Mouse (Mus musculus) hindbrain, embryonic 10.5 days (tissue): ENCODE results near the gene Gm10772. TPM values are rescaled to one million over a fixed set of nuclear protein-coding genes. Genes with fewer than 3 reads are reported as not detected.
"Not testable (repeated sequence)": the region's sequence is repeated elsewhere in the genome, so short reads cannot be mapped to it uniquely, and the experiment has no call there.

Experiments
- DNase-seq: peaks from one replicate; pipeline ENCODE4 v3.0.0-alpha.2; 2017; ENCODE audit warnings: low spot score
- H3K27ac ChIP-seq: fragments of 300-500 bp; sonication (generic); 2 replicates; pipeline ENCODE4 v1.5.1; 2016; ENCODE audit warnings: mild to moderate bottlenecking, moderate library complexity
- H3K27me3 ChIP-seq: fragments of 300-500 bp; sonication (generic); 2 replicates; pipeline ENCODE4 v1.6.1; 2016; ENCODE audit warnings: mild to moderate bottlenecking; ENCODE audit not compliant: poor library complexity, insufficient read depth, severe bottlenecking
- H3K36me3 ChIP-seq: fragments of 300-500 bp; sonication (generic); 2 replicates; pipeline ENCODE4 v1.6.1; 2016; ENCODE audit warnings: mild to moderate bottlenecking, moderate library complexity
- H3K4me1 ChIP-seq: fragments of 300-500 bp; sonication (generic); replicated peaks from 2 replicates; pipeline ENCODE4 v1.6.1; 2016; ENCODE audit warnings: mild to moderate bottlenecking
- H3K4me3 ChIP-seq: fragments of 300-500 bp; sonication (generic); 2 replicates; pipeline ENCODE4 v1.5.1; 2016; ENCODE audit warnings: mild to moderate bottlenecking, moderate library complexity
- H3K9me3 ChIP-seq: fragments of 300-500 bp; sonication (generic); 2 replicates; pipeline ENCODE4 v1.6.1; 2016; ENCODE audit warnings: mild to moderate bottlenecking, moderate library complexity
- WGBS: fragments of 180-500 bp; shearing (Covaris S2); methylation state at CpG from one replicate; pipeline ENCODE4 v1.1.7; 2016; 5-methylcytosine and 5-hydroxymethylcytosine counted together
- polyA plus RNA-seq: library from polyadenylated mRNA; unstranded; fragments of >200 nt; fragmentation: Nextera tagmentation; extraction: Ambion mirVana; gene quantifications from 2 replicates; pipeline ENCODE4 v1.2.1, GENCODE M21; 2016

The Gm10772 gene
- polyA plus RNA-seq, result not detected in 2 replicates

DNA sequence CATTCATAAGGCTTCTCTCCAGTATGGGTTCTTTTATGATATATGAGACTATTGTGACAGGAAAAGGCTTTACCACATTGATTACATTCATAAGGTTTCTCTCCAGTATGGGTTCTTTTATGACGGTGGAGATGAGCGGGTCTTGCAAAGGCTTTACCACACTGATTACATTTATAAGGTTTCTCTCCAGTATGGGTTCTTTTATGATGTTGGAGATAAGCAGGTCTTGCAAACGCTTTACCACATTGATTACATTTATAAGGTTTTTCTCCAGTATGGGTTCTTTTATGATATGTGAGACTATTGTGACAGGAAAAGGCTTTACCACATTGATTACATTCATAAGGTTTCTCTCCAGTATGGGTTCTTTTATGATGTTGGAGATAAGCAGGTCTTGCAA is at the start of gene Gm10772:
Gene Gm10772 (minus strand): TSS at position 101 of the 400 bp plus-strand sequence.
- not testable (repeated sequence) for H3K27me3 ChIP-seq, DNase-seq, H3K4me3 ChIP-seq, H3K36me3 ChIP-seq, H3K27ac ChIP-seq, H3K9me3 ChIP-seq, H3K4me1 ChIP-seq
- 100% methylated on average over 2 of the region's 3 CpGs for WGBS

DNA sequence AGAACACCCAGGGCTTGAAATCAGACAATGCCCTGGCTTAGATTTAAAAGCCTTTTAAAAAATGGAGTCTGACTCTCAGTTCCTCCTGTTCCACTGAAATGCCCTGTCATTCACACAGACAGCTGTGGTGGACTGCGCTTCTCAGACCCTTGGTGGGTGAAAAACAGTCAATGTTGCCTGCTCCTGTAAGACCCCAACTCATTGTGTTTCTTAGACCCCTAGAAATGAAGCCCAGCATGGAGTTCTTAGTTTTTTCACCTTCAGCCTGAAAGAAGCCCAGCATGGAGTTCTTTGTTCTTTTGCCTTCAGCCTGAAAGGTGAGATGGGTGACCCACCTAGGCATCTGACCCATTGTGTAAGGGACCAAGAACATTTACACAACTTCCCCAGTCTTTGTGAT is 36.5 kb upstream of the Gm10772 start:
- DNase-seq, H3K27ac ChIP-seq, H3K4me1 ChIP-seq, H3K9me3 ChIP-seq, H3K36me3 ChIP-seq, H3K27me3 ChIP-seq, H3K4me3 ChIP-seq: not testable (repeated sequence)
- no CpG with 5 or more reads among the region's 1 CpGs for WGBS

DNA sequence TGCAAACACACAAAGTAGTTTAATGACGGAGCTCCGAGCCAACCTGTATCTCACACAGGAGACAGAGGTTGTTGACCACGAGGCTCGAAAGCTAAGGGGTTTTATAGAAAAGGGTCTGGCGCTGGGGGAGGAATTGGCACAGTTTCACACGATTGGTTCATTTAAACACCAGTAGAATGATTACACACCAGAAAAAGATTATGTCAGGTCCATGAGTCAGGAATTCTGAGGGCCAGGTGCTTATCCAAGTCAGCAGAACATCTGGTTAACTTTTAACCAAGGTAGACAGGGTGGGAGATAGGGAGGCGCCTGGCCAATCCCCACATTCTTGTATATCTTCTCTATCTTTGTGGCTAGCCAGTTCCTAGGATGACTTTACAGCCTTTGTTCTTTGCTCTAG is 35.8 kb upstream of the Gm10772 start:
- WGBS, result 87% methylated on average over 4 of the region's 7 CpGs
- DNase-seq, H3K4me1 ChIP-seq, H3K27me3 ChIP-seq, H3K4me3 ChIP-seq, H3K27ac ChIP-seq, H3K36me3 ChIP-seq, H3K9me3 ChIP-seq: not testable (repeated sequence)

DNA sequence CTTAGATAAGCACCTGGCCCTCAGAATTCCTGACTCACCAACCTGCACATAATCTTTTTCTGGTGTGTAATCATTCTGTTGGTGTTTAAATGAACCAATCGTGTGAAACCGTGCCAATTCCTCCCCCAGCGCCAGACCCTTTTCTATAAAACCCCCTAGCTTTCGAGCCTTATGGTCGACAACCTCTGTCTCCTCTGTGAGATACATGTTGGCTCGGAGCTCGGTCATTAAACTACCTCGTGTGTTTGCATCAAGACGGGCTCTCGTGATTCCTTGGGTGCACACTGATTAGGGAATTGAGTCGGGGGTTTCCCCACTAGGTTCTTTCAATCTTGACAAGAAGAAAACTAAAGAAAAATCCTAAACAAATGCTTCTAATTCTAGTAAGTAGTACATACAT is 13.0 kb downstream of the Gm10772 start:
- no peaks in the 10 kb centered on the region for H3K36me3 ChIP-seq
- H3K27me3 ChIP-seq, result no peaks in the 10 kb centered on the region
- no peaks in the 10 kb centered on the region for H3K9me3 ChIP-seq
- no peak for DNase-seq
- no peaks in the 10 kb centered on the region for H3K4me1 ChIP-seq
- H3K4me3 ChIP-seq, result no peak overlapping the region
- no peak overlapping the region for H3K27ac ChIP-seq
- WGBS, result no CpG with 5 or more reads among the region's 11 CpGs

DNA sequence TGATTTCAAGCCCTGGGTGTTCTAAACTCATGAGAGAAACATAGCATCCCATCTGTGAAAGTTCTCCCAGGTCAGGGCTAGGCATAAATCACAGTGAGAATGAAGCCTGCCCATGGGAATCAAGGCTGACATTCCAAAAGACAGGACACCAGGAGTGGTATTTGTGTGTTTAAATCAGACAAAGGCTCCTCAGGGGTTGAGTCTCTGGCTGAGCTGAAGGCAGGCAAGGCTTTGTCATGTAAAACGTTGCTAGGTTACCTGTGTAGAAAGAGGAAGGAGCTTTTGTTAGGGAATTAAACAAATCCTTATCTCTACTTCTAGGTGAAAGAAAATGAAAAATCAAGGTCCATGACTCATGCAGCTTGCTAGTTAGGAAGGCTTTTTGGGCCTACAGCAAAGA is 13.6 kb downstream of the Gm10772 start:
- not testable (repeated sequence) for H3K4me3 ChIP-seq, DNase-seq, H3K9me3 ChIP-seq, H3K4me1 ChIP-seq, H3K36me3 ChIP-seq, H3K27ac ChIP-seq, H3K27me3 ChIP-seq
- no CpG with 5 or more reads among the region's 1 CpGs for WGBS

DNA sequence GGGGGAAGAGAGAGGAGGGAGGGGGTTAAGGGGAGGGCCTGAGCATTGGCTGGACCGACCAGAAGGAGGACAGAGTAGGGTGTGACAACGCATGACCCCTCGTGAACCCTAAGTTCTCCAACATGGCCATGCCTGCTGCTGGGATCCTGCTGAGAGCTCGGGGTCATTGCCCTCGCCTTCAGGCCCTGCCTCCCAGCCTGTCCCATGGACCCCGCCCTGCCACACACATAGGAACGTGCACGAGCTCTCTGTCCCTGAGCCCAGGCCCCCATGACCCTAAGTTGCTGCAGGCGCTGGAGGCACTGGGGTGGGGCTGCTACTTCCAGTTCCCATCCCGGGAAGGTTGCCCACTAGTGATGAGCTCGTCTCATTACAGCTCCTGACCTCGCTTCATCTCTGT is 48.2 kb downstream of the Gm10772 start:
- not testable (repeated sequence) for DNase-seq, H3K4me3 ChIP-seq, H3K27me3 ChIP-seq, H3K27ac ChIP-seq, H3K9me3 ChIP-seq, H3K4me1 ChIP-seq, H3K36me3 ChIP-seq
- 93% methylated on average over 5 of the region's 12 CpGs for WGBS

Other genes starting within 250 kb of the Gm10772 start
- gene Gm10324, start 108.0 kb downstream of the Gm10772 start, polyA plus RNA-seq, result not detected in 2 replicates
- not detected in 2 replicates for gene 2410141K09Rik, start 213.5 kb upstream of the Gm10772 start, polyA plus RNA-seq